Mouse (Mus musculus): Measurements from ENCODE around the gene Bmpr1b. TPM values are rescaled to one million over a fixed set of nuclear protein-coding genes. Genes with fewer than 3 reads are reported as not detected.
A peak's percentile ranks its signal among the peaks of the same experiment; 100 is the strongest.

The Bmpr1b gene
- total and polyA plus RNA-seq, 3 experiments = 0.04 TPM; not detected in 1

- Histone ChIP-seq H3K36me3 (replicated peaks in 1 of 2; ENCODE audit: control insufficient read depth in 1 of 2, insufficient read depth in 1 of 2, low read length in 1 of 2) (no peaks in the 10 kb centered on the region), H3K4me1 (ENCODE audit: control insufficient read depth in 1 of 2, insufficient read depth in 2 of 2) (no peaks in the 10 kb centered on the region), H3K27ac (ENCODE audit: insufficient read depth, low read depth) (no peak overlapping the region), H3K4me2 (ENCODE audit: insufficient read depth, low read depth, poor library complexity, severe bottlenecking) (no peak overlapping the region), H3K9ac (ENCODE audit: insufficient read depth, low read depth) (no peak overlapping the region), H3K9me3 (replicated peaks; ENCODE audit: low read length) (no peaks in the 10 kb centered on the region), H3K79me2 (replicated peaks; ENCODE audit: control insufficient read depth, extremely low read depth, insufficient read depth, poor library complexity, severe bottlenecking) (no peaks in the 10 kb centered on the region), H3K27me3 (replicated peaks) (no peaks in the 10 kb centered on the region), H3K4me3 (replicated peaks in 1 of 3; ENCODE audit: low read depth in 2 of 3, low read length in 2 of 3, poor library complexity in 1 of 3) (no peak overlapping the region)
- in situ Hi-C loops (cut with MboI; ENCODE audit: low pct_ligation_motif_present, low pct_unique_long_range_greater_than_20kb, low sequenced_read_pairs) (no loop called here), dilution Hi-C loops (cut with MboI; ENCODE audit: extremely low pct_ligation_motif_present, extremely low pct_unique_long_range_greater_than_20kb, low sequenced_read_pairs) (no loop called here)
- no peak for DNase-seq (ENCODE audit: extremely low read depth)
- TF ChIP-seq ZNF384 (IDR thresholded peaks at IDR 0.05; ENCODE audit: low read depth, low read length) = no peak
These were observed 135.1 kb downstream of the Bmpr1b start for GRCm38 (mm10) chr3:142034160-142034559.

DNA sequence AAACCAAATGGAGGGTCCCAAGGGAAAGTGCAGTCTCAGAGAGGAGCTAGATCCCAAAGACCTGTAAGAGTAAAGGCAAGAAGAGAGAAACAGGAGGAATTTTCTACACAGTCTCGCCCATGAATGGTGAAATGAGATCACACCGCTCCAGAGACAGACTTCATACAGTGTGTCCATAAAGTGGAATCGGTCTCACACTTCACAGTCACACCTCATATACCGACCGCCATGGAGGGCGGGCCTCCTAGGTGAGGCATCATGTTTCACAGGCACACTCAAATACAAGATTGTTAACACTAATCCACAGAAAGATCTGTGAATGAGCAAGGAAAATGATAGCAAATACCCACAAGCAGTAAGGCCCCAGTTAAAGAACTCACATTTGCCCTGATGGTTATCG, 149.5 kb downstream of the Bmpr1b start:
- no peak for DNase-seq (ENCODE audit: extremely low read depth)
- TF ChIP-seq GABPA (IDR thresholded peaks at IDR 0.05; ENCODE audit: insufficient replicate concordance, low read depth, low read length) (no peak), E2F4 (IDR thresholded peaks at IDR 0.05; ENCODE audit: insufficient replicate concordance, low read depth, low read length) (no peak), POLR2AphosphoS2 (IDR thresholded peaks at IDR 0.05; ENCODE audit: low read depth, low read length) (no peak), USF1 (IDR thresholded peaks at IDR 0.05; ENCODE audit: low read depth, low read length) (no peak), MAFK (IDR thresholded peaks at IDR 0.05; ENCODE audit: insufficient replicate concordance, low read length) (no peak), NRF1 (IDR thresholded peaks at IDR 0.05; ENCODE audit: low read depth, low read length) (no peak), ZNF384 (IDR thresholded peaks at IDR 0.05; ENCODE audit: low read depth, low read length) (no peak), HCFC1 (IDR thresholded peaks at IDR 0.05; ENCODE audit: low read depth, low read length) (no peak), SIN3A (IDR thresholded peaks at IDR 0.05; ENCODE audit: low read length) (no peak), KAT2A (IDR thresholded peaks at IDR 0.05; ENCODE audit: insufficient replicate concordance, low read length) (no peak), MXI1 (IDR thresholded peaks at IDR 0.05; ENCODE audit: low read depth, low read length) (no peak)
- dilution Hi-C loops (cut with MboI; ENCODE audit: extremely low pct_ligation_motif_present, extremely low pct_unique_long_range_greater_than_20kb, low sequenced_read_pairs) (no loop called here), in situ Hi-C loops (cut with MboI; ENCODE audit: low pct_ligation_motif_present, low pct_unique_long_range_greater_than_20kb, low sequenced_read_pairs) (no loop called here)
- Histone ChIP-seq H3K36me3 (replicated peaks in 1 of 2; ENCODE audit: control insufficient read depth in 1 of 2, insufficient read depth in 1 of 2, low read length in 1 of 2) (no peaks in the 10 kb centered on the region), H3K79me2 (replicated peaks; ENCODE audit: control insufficient read depth, extremely low read depth, insufficient read depth, poor library complexity, severe bottlenecking) (no peaks in the 10 kb centered on the region), H3K27me3 (replicated peaks) (no peaks in the 10 kb centered on the region), H3K4me2 (ENCODE audit: insufficient read depth, low read depth, poor library complexity, severe bottlenecking) (no peak overlapping the region), H3K9me3 (replicated peaks; ENCODE audit: low read length) (no peaks in the 10 kb centered on the region), H3K4me1 (ENCODE audit: control insufficient read depth in 1 of 2, insufficient read depth in 2 of 2) (no peaks in the 10 kb centered on the region), H3K9ac (ENCODE audit: insufficient read depth, low read depth) (no peak overlapping the region), H3K4me3 (replicated peaks in 1 of 3; ENCODE audit: low read depth in 2 of 3, low read length in 2 of 3, poor library complexity in 1 of 3) (no peak overlapping the region), H3K27ac (ENCODE audit: insufficient read depth, low read depth) (no peak overlapping the region)

GRCm38 (mm10) chr3:141984548-141984947, 184.7 kb downstream of the Bmpr1b start:
- H3K9me3 ChIP-seq (replicated peaks; ENCODE audit: low read length) = no peaks in the 10 kb centered on the region
- H3K9ac ChIP-seq (ENCODE audit: insufficient read depth, low read depth) = no peak overlapping the region
- in situ Hi-C loops (cut with MboI; ENCODE audit: low pct_ligation_motif_present, low pct_unique_long_range_greater_than_20kb, low sequenced_read_pairs) (no loop called here), dilution Hi-C loops (cut with MboI; ENCODE audit: extremely low pct_ligation_motif_present, extremely low pct_unique_long_range_greater_than_20kb, low sequenced_read_pairs) (no loop called here)
- no peak overlapping the region for H3K27ac ChIP-seq (ENCODE audit: insufficient read depth, low read depth)
- H3K36me3 ChIP-seq (replicated peaks in 1 of 2; ENCODE audit: control insufficient read depth in 1 of 2, insufficient read depth in 1 of 2, low read length in 1 of 2) = no peaks in the 10 kb centered on the region
- TF ChIP-seq CTCF (conservative IDR thresholded peaks at IDR 0.05 in 1 of 2, IDR thresholded peaks at IDR 0.05 in 1 of 2; ENCODE audit: low read depth in 2 of 2, low read length in 2 of 2) = peak in 1 of 2 experiments; percentile 25; a peak in 2 of 4 replicates
- no peak for TF ChIP-seq MXI1 (IDR thresholded peaks at IDR 0.05; ENCODE audit: low read depth, low read length)
- H3K79me2 ChIP-seq (replicated peaks; ENCODE audit: control insufficient read depth, extremely low read depth, insufficient read depth, poor library complexity, severe bottlenecking) = no peaks in the 10 kb centered on the region; the same call in 1 of the 2 replicates
- peaks cover 0 to 11% of the 10 kb centered on the region in 2 experiments; a peak in 2 of 4 replicates for H3K4me1 ChIP-seq (ENCODE audit: control insufficient read depth in 1 of 2, insufficient read depth in 2 of 2)
- H3K4me3 ChIP-seq (replicated peaks in 1 of 3; ENCODE audit: low read depth in 2 of 3, low read length in 2 of 3, poor library complexity in 1 of 3) = no peak overlapping the region
- H3K27me3 ChIP-seq (replicated peaks) = no peaks in the 10 kb centered on the region
- H3K4me2 ChIP-seq (ENCODE audit: insufficient read depth, low read depth, poor library complexity, severe bottlenecking) = no peak overlapping the region
- no peak for DNase-seq (ENCODE audit: extremely low read depth)

All from CH12.LX (cell line).